Mouse (Mus musculus) hindlimb bud, embryonic 11.5 days (tissue): ENCODE data around the gene Zfp160.
"Not testable (repeated sequence)": the region's sequence is repeated elsewhere in the genome, so short reads cannot be mapped to it uniquely, and the experiment has no call there.

ENCODE experiments used
- DNase-seq: peaks from one replicate; pipeline ENCODE4 v3.0.0-alpha.2; 2012; ENCODE audit warnings: low read depth, low spot score; ENCODE audit errors: extremely low spot score

The Zfp160 gene

GRCm38 (mm10) chr17:21008382-21009331, at the start of gene Zfp160:
TSS of gene Zfp160 (plus strand) at chr17:21008903.
- peak; percentile 66 for DNase-seq

GRCm38 (mm10) chr17:20960386-20960785, 48.3 kb upstream of the Zfp160 start:
- no peak for DNase-seq

GRCm38 (mm10) chr17:20965421-20965820, 43.3 kb upstream of the Zfp160 start:
- no peak for DNase-seq

- no peak for DNase-seq
These were observed 42.0 kb upstream of the Zfp160 start for GRCm38 (mm10) chr17:20966681-20967080.

- no peak for DNase-seq
These were observed 15.0 kb upstream of the Zfp160 start for GRCm38 (mm10) chr17:20993716-20994115.

- no peak for DNase-seq
These were observed 12.3 kb upstream of the Zfp160 start, which contains the start of gene Vmn1r233 for GRCm38 (mm10) chr17:20996364-20996763. TSS of gene Vmn1r233 (minus strand) at chr17:20996464.

- DNase-seq: no peak
These were observed 1.0 kb downstream of the Zfp160 start for GRCm38 (mm10) chr17:21009726-21010125.

GRCm38 (mm10) chr17:21018410-21019080, 9.8 kb downstream of the Zfp160 start:
- no peak for DNase-seq

GRCm38 (mm10) chr17:21048020-21048419, 39.3 kb downstream of the Zfp160 start:
- not testable (repeated sequence) for DNase-seq

- DNase-seq: no peak
These were observed 42.2 kb downstream of the Zfp160 start for GRCm38 (mm10) chr17:21050901-21051300.

- not testable (repeated sequence) for DNase-seq
These were observed 42.6 kb downstream of the Zfp160 start for GRCm38 (mm10) chr17:21051341-21051740.

GRCm38 (mm10) chr17:21051919-21052318, 43.2 kb downstream of the Zfp160 start:
- DNase-seq: not testable (repeated sequence)

GRCm38 (mm10) chr17:21053267-21053666, 44.6 kb downstream of the Zfp160 start:
- DNase-seq: no peak

GRCm38 (mm10) chr17:21055111-21055510, 46.4 kb downstream of the Zfp160 start:
- not testable (repeated sequence) for DNase-seq

GRCm38 (mm10) chr17:21065501-21065900, 56.8 kb downstream of the Zfp160 start:
- DNase-seq: no peak

GRCm38 (mm10) chr17:21067036-21067435, 58.3 kb downstream of the Zfp160 start:
- no peak for DNase-seq

- not testable (repeated sequence) for DNase-seq
These were observed 60.7 kb downstream of the Zfp160 start for GRCm38 (mm10) chr17:21069443-21069842.

GRCm38 (mm10) chr17:21070971-21071370, 62.3 kb downstream of the Zfp160 start:
- DNase-seq: not testable (repeated sequence)
